Comparison of ENCODE assay signal across 15 mouse cellular contexts in the genomic region with DNA sequence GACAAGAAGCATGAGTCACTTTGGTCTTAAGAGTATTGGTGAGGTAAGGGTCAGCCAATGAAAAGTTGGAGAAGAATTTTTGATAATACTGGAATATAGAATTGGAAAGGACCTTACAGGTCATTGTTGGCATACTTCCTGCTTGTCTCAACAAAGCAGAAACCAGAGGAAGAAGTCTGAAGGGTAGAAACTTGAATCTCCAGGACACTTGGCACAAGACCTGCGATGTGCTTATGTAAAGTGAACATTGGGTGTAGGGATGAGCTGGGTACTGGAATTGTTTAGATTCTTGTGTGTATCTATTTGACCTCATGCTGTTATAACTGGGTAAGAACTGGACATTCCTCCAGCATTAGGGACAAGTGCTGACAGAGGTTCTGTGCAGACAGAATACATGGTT. TPM values are rescaled to one million over a fixed set of nuclear protein-coding genes. Genes with fewer than 3 reads are reported as not detected.
DNase-seq lines count a peak whose midpoint lies in the region; ATAC-seq and TF ChIP-seq lines count a peak whose summit lies in the region.
"Had no signal": no experiment of that assay in that cellular context is flagged by ENCODE, and none has a peak within 500 bp of the region (broad histone marks: within the 10 kb centered on the region; RNA-seq: fewer than 3 reads in every experiment).

No protein-coding gene starts in this region.

- peak overlapping the region; percentile 38 for H3K27ac ChIP-seq in gastrocnemius, adult 2 months
- no peak overlapping the region for H3K27ac ChIP-seq in kidney, embryonic 16.5 days (ENCODE audit: low read length)
- no peak overlapping the region for H3K27ac ChIP-seq in kidney, embryonic 15.5 days
- no peak overlapping the region for H3K27ac ChIP-seq in neural tube, embryonic 15.5 days (replicated peaks)
- H3K27ac ChIP-seq: embryonic facial prominence, embryonic 10.5 days; forebrain, embryonic 12.5 days had no signal

- intact Hi-C loops in gastrocnemius, adult 2 months (cut with DNase I): no loop called here

- H3K9me3 ChIP-seq in kidney, embryonic 16.5 days (ENCODE audit: low read length): no peaks in the 10 kb centered on the region
- H3K9me3 ChIP-seq in kidney, embryonic 15.5 days (replicated peaks): no peaks in the 10 kb centered on the region
- H3K9me3 ChIP-seq in neural tube, embryonic 15.5 days (replicated peaks): no peaks in the 10 kb centered on the region
- H3K9me3 ChIP-seq: embryonic facial prominence, embryonic 10.5 days; forebrain, embryonic 12.5 days had no signal

- H3K4me3 ChIP-seq in gastrocnemius, adult 2 months: no peak overlapping the region
- no peak overlapping the region for H3K4me3 ChIP-seq in kidney, embryonic 16.5 days (ENCODE audit: low read length)
- H3K4me3 ChIP-seq in kidney, embryonic 15.5 days (replicated peaks): no peak overlapping the region
- H3K4me3 ChIP-seq in neural tube, embryonic 15.5 days (replicated peaks): no peak overlapping the region
- H3K4me3 ChIP-seq in myocyte: no peak overlapping the region
- H3K4me3 ChIP-seq: forebrain, embryonic 12.5 days had no signal

- no peak for DNase-seq in gastrocnemius, adult 2 months
- no peak for DNase-seq in gastrocnemius, postnatal 25 days
- DNase-seq in neural tube, embryonic 10.5 days (ENCODE audit: extremely low spot score, low spot score): no peak
- DNase-seq: adrenal gland, postnatal 36 days; B cell, adult 2 months; gastrocnemius, postnatal 14 days; spleen, adult 18-20 months had no signal

- no peak overlapping the region for H3K9ac ChIP-seq in kidney, embryonic 16.5 days (replicated peaks; ENCODE audit: low read length)
- no peak overlapping the region for H3K9ac ChIP-seq in kidney, embryonic 15.5 days
- no peak overlapping the region for H3K9ac ChIP-seq in neural tube, embryonic 15.5 days (replicated peaks)
- H3K9ac ChIP-seq: forebrain, embryonic 12.5 days had no signal

- H3K27me3 ChIP-seq in kidney, embryonic 16.5 days (ENCODE audit: insufficient read depth, low read length): no peaks in the 10 kb centered on the region
- no peaks in the 10 kb centered on the region for H3K27me3 ChIP-seq in kidney, embryonic 15.5 days
- H3K27me3 ChIP-seq in neural tube, embryonic 15.5 days (replicated peaks): no peaks in the 10 kb centered on the region
- H3K27me3 ChIP-seq in myocyte (ENCODE audit: control insufficient read depth, insufficient read depth, insufficient read length): no peaks in the 10 kb centered on the region
- H3K27me3 ChIP-seq: forebrain, embryonic 12.5 days had no signal

- no peak overlapping the region for H3ac ChIP-seq in myocyte (ENCODE audit: control insufficient read depth, insufficient read length)

- no peak for TF ChIP-seq POLR2A in myocyte (IDR thresholded peaks at IDR 0.05; ENCODE audit: insufficient read length, low read depth)

- no peaks in the 10 kb centered on the region for H3K36me3 ChIP-seq in kidney, embryonic 16.5 days (ENCODE audit: insufficient read depth, low read length)
- peaks cover 2% of the 10 kb centered on the region for H3K36me3 ChIP-seq in kidney, embryonic 15.5 days
- no peaks in the 10 kb centered on the region for H3K36me3 ChIP-seq in neural tube, embryonic 15.5 days
- no peaks in the 10 kb centered on the region for H3K36me3 ChIP-seq in myocyte (ENCODE audit: control insufficient read depth, insufficient read depth)
- H3K36me3 ChIP-seq: forebrain, embryonic 12.5 days had no signal

- H3K79me2 ChIP-seq in myocyte (ENCODE audit: control insufficient read depth, insufficient read depth): peaks cover 66% of the 10 kb centered on the region

- H3K4me2 ChIP-seq in kidney, embryonic 16.5 days (replicated peaks; ENCODE audit: low read depth, low read length): 0 out of 2 replicates have a peak overlapping the region, but pooled peaks have one; percentile 5
- no peak overlapping the region for H3K4me2 ChIP-seq in kidney, embryonic 15.5 days
- 0 out of 2 replicates have a peak overlapping the region, but pooled peaks have one; percentile 0 for H3K4me2 ChIP-seq in neural tube, embryonic 15.5 days
- H3K4me2 ChIP-seq in myocyte (ENCODE audit: low read depth): peak overlapping the region; percentile 53
- H3K4me2 ChIP-seq: forebrain, embryonic 12.5 days had no signal

- ATAC-seq in kidney, embryonic 16.5 days (ENCODE audit: low FRiP score, low TSS enrichment): no peak
- ATAC-seq in kidney, embryonic 15.5 days (replicated peaks; ENCODE audit: low FRiP score): no peak
- no peak for ATAC-seq in neural tube, embryonic 15.5 days (ENCODE audit: low FRiP score)
- no peak for ATAC-seq in CD4-positive, CD25-positive, alpha-beta regulatory T cell, adult 4 months
- ATAC-seq: inflammation-experienced regulatory T-cells, adult 6 months had no signal

- TF ChIP-seq CTCF in gastrocnemius, adult 2 months (IDR thresholded peaks at IDR 0.05): no peak

- WGBS in kidney, embryonic 16.5 days: 74% methylated on average over 1 of the region's 1 CpGs
- WGBS in kidney, embryonic 15.5 days: 78% methylated on average over 1 of the region's 1 CpGs
- WGBS in neural tube, embryonic 15.5 days: 73% methylated on average over 1 of the region's 1 CpGs

- H3K4me1 ChIP-seq in kidney, embryonic 16.5 days (ENCODE audit: insufficient read depth, low read length): peaks cover 10% of the 10 kb centered on the region
- H3K4me1 ChIP-seq in kidney, embryonic 15.5 days: peaks cover 15% of the 10 kb centered on the region; the same call in 1 of the 2 replicates
- H3K4me1 ChIP-seq in neural tube, embryonic 15.5 days: peaks cover 24% of the 10 kb centered on the region

TF ChIP-seq in myocyte, 11 proteins besides CTCF, POLR2A, EP300 and RAD21:
- TF ChIP-seq MYOG (IDR thresholded peaks at IDR 0.05; ENCODE audit: control insufficient read depth in 1 of 3, insufficient read depth in 1 of 3, insufficient read length in 2 of 3, low read depth in 2 of 3) (no peak), CEBPB (IDR thresholded peaks at IDR 0.05; ENCODE audit: insufficient read depth, poor library complexity, severe bottlenecking) (no peak), TCF12 (IDR thresholded peaks at IDR 0.05; ENCODE audit: insufficient read depth, poor library complexity, severe bottlenecking) (no peak), USF1 (IDR thresholded peaks at IDR 0.05; ENCODE audit: low read depth) (no peak), SRF (IDR thresholded peaks at IDR 0.05; ENCODE audit: control insufficient read depth, insufficient read length, low read depth) (no peak), REST (IDR thresholded peaks at IDR 0.05; ENCODE audit: insufficient read depth, insufficient read length) (no peak), MAX (IDR thresholded peaks at IDR 0.05; ENCODE audit: low read depth) (no peak), TCF3 (IDR thresholded peaks at IDR 0.05; ENCODE audit: insufficient read length, low read depth) (no peak), POLR2AphosphoS2 (IDR thresholded peaks at IDR 0.05; ENCODE audit: insufficient read length, low read depth) (no peak), MYOD1 (IDR thresholded peaks at IDR 0.05; ENCODE audit: control insufficient read depth in 1 of 3, insufficient read length in 2 of 3, low read depth in 2 of 3) (no peak), E2F4 (IDR thresholded peaks at IDR 0.05; ENCODE audit: insufficient read depth) (no peak)

RNA-seq across cellular contexts. Expression of gene Vps54, which starts 2.3 kb away (rescaled TPM):
- total RNA-seq in gastrocnemius, adult 2 months (2021): 10 to 100 TPM; 19.6 to 22.3 TPM
- 10 to 100 TPM; 17.7 TPM for total RNA-seq in gastrocnemius, postnatal 25 days (2021)
- 11.1 and 14.1 TPM in 2 replicates for polyA plus RNA-seq in kidney, embryonic 16.5 days (2015; fragmentation: Nextera tagmentation; extraction: Ambion mirVana)
- polyA plus RNA-seq in kidney, embryonic 15.5 days (2015; fragmentation: Nextera tagmentation; extraction: Ambion mirVana): 14.1 and 14.5 TPM in 2 replicates
- polyA plus RNA-seq in neural tube, embryonic 15.5 days (2015; fragmentation: Nextera tagmentation; extraction: Ambion mirVana): 10.3 and 10.4 TPM in 2 replicates
- polyA plus RNA-seq in myocyte (2012; fragmentation: generic; extraction: Trizol): 4.1 TPM
- 10 to 100 TPM; 83.8 to 89.5 TPM for polyA plus RNA-seq in CD4-positive, CD25-positive, alpha-beta regulatory T cell, adult 4 months (2017; shearing (Covaris generic))
